Mouse (Mus musculus): ENCODE measurements at regions not wholly inside any gene's neighbourhood (a gene's known extent, or its start where the extent isn't known, plus 50 kb on each side); places are given as distances from the start of the nearest gene placed in this dataset.
"Not testable (repeated sequence)": the region's sequence is repeated elsewhere in the genome, so short reads cannot be mapped to it uniquely, and the experiment has no call there.

- no peak for DNase-seq
Measured at GRCm38 (mm10) chr10:46629876-46630275, 1052.2 kb downstream of the Hace1 start.

- no peak for DNase-seq
Measured at GRCm38 (mm10) chr10:46663041-46663440, 1085.4 kb downstream of the Hace1 start.

- DNase-seq, result not testable (repeated sequence)
Measured at GRCm38 (mm10) chr10:46689823-46690372, 1112.3 kb downstream of the Hace1 start.

GRCm38 (mm10) chr10:46692661-46693060 lies 1115.0 kb downstream of the Hace1 start:
- DNase-seq, result no peak

GRCm38 (mm10) chr10:46697363-46698246 lies 1120.0 kb downstream of the Hace1 start:
- peak; percentile 16 for DNase-seq

- no peak for DNase-seq
Measured at GRCm38 (mm10) chr10:46701221-46701620, 1123.6 kb downstream of the Hace1 start.

- DNase-seq, result not testable (repeated sequence)
Measured at GRCm38 (mm10) chr10:46708022-46708421, 1130.4 kb downstream of the Hace1 start.

GRCm38 (mm10) chr10:46712690-46713089 lies 1135.1 kb downstream of the Hace1 start:
- no peak for DNase-seq

GRCm38 (mm10) chr10:46718349-46719087 lies 1140.9 kb downstream of the Hace1 start:
- DNase-seq, result no peak

GRCm38 (mm10) chr10:46719088-46719469 lies 1141.5 kb downstream of the Hace1 start:
- no peak for DNase-seq

- no peak for DNase-seq
Measured at GRCm38 (mm10) chr10:46723666-46724065, 1146.0 kb downstream of the Hace1 start.

- DNase-seq, result no peak
Measured at GRCm38 (mm10) chr10:46730601-46731000, 1153.0 kb downstream of the Hace1 start.

GRCm38 (mm10) chr10:46733760-46734265 lies 1156.2 kb downstream of the Hace1 start:
- DNase-seq, result no peak

- DNase-seq, result no peak
Measured at GRCm38 (mm10) chr10:46741098-46741497, 1163.5 kb downstream of the Hace1 start.

- DNase-seq, result no peak
Measured at GRCm38 (mm10) chr10:46742131-46742530, 1164.5 kb downstream of the Hace1 start.

- no peak for DNase-seq
Measured at GRCm38 (mm10) chr10:46760923-46761322, 1183.3 kb downstream of the Hace1 start.

- no peak for DNase-seq
Measured at GRCm38 (mm10) chr10:46778729-46779128, 1201.1 kb downstream of the Hace1 start.

- DNase-seq, result not testable (repeated sequence)
Measured at GRCm38 (mm10) chr10:46785723-46786122, 1208.1 kb downstream of the Hace1 start.

GRCm38 (mm10) chr10:46814271-46814670 lies 1236.6 kb downstream of the Hace1 start:
- DNase-seq, result no peak

GRCm38 (mm10) chr10:46819133-46819532 lies 1241.5 kb downstream of the Hace1 start:
- no peak for DNase-seq

GRCm38 (mm10) chr10:46819965-46820364 lies 1242.3 kb downstream of the Hace1 start:
- DNase-seq, result no peak

GRCm38 (mm10) chr10:46823837-46824236 lies 1246.2 kb downstream of the Hace1 start:
- DNase-seq, result no peak

- DNase-seq, result no peak
Measured at GRCm38 (mm10) chr10:46826012-46826411, 1248.4 kb downstream of the Hace1 start.
